Mouse (Mus musculus) colon, adult 2 months (tissue): ENCODE results near the gene Wnt9a. TPM values are rescaled to one million over a fixed set of nuclear protein-coding genes. Genes with fewer than 3 reads are reported as not detected.

ENCODE experiments used
- polyA plus RNA-seq: library from polyadenylated mRNA; depleted of rRNA; stranded (reverse); fragments of >200 nt; gene quantifications from 2 replicates; pipeline ENCODE4 v1.2.3, GENCODE M21; 2012; rRNA removed

The Wnt9a gene
- 1.6 and 1.8 TPM in 2 replicates for polyA plus RNA-seq

GRCm38 (mm10) chr11:59306461-59307421 lies at the start of gene Wnt9a:
Gene Wnt9a, plus strand, starts transcription at chr11:59306928.

GRCm38 (mm10) chr11:59290702-59291303 lies 15.9 kb upstream of the Wnt9a start, which contains the start of gene Wnt3a:
Gene Wnt3a, minus strand, starts transcription at chr11:59290752.

GRCm38 (mm10) chr11:59375475-59375874 lies 68.7 kb downstream of the Wnt9a start, which contains the start of gene Prss38:
Gene Prss38, minus strand, starts transcription at chr11:59375657.

Other genes starting within 250 kb of the Wnt9a start
- 0.26 and 0.27 TPM in 2 replicates for gene Obscn, start 170.5 kb upstream of the Wnt9a start, polyA plus RNA-seq
- 7.6 and 7.7 TPM in 2 replicates for gene Iba57, start 143.2 kb upstream of the Wnt9a start, polyA plus RNA-seq
- 6.3 and 6.6 TPM in 2 replicates for gene Gjc2, start 123.7 kb upstream of the Wnt9a start, polyA plus RNA-seq
- gene Guk1, start 114.7 kb upstream of the Wnt9a start, polyA plus RNA-seq = 151 and 180 TPM in 2 replicates
- 35.7 and 41.0 TPM in 2 replicates for gene Mrpl55, start 104.4 kb upstream of the Wnt9a start, polyA plus RNA-seq
- gene 2310033P09Rik, start 98.6 kb upstream of the Wnt9a start, polyA plus RNA-seq = 21.2 and 21.8 TPM in 2 replicates
- 635 and 733 TPM in 2 replicates for gene Arf1, start 78.7 kb upstream of the Wnt9a start, polyA plus RNA-seq
- gene Wnt3a, start 16.2 kb upstream of the Wnt9a start, polyA plus RNA-seq = not detected in 2 replicates
- not detected in 2 replicates for gene Prss38, start 68.7 kb downstream of the Wnt9a start, polyA plus RNA-seq
- gene Jmjd4, start 143.1 kb downstream of the Wnt9a start, polyA plus RNA-seq = 3.7 and 4.3 TPM in 2 replicates
- gene Snap47, start 144.3 kb downstream of the Wnt9a start, polyA plus RNA-seq = 25.8 and 30.7 TPM in 2 replicates
- 0.14 and 0.21 TPM in 2 replicates for gene Zfp867, start 165.5 kb downstream of the Wnt9a start, polyA plus RNA-seq
- gene Zkscan17, start 219.8 kb downstream of the Wnt9a start, polyA plus RNA-seq = 6.5 and 10.6 TPM in 2 replicates
- 0.19 and 0.21 TPM in 2 replicates for gene Nlrp3, start 234.6 kb downstream of the Wnt9a start, polyA plus RNA-seq